Mouse (Mus musculus) olfactory bulb, adult 2 months (tissue): Measurements from ENCODE around the gene Aasdhppt.

Experiments used
- CTCF ChIP-seq: fragments of 200-500 bp; IDR thresholded peaks from 2 replicates; pipeline ENCODE4 v1.5.1; 2012; ENCODE audit warnings: low read depth, mild to moderate bottlenecking, low read length, moderate library complexity; ENCODE audit not compliant: insufficient read depth
- POLR2A ChIP-seq: fragments of 200-500 bp; IDR thresholded peaks from 2 replicates; pipeline ENCODE4 v1.6.1; 2012; ENCODE audit warnings: mild to moderate bottlenecking, low read depth, low read length, moderate library complexity; ENCODE audit not compliant: insufficient read depth

- TF ChIP-seq CTCF: no peak
- TF ChIP-seq POLR2A: no peak
Observed at GRCm38 (mm10) chr9:4318939-4319721, 9.9 kb upstream of the Aasdhppt start.
